Mouse (Mus musculus) Patski (cell line): ENCODE measurements around the gene Gm4131. TPM values are rescaled to one million over a fixed set of nuclear protein-coding genes. Genes with fewer than 3 reads are reported as not detected.

Source experiments
- ATAC-seq: fragments of 100-300 bp; one replicate; pipeline ENCODE4 v1.8.0; 2021
- CTCF ChIA-PET: fragments of 350-600 bp; sonication (Branson Sonifier 250); formaldehyde crosslinking; loops from one replicate; lab custom pipeline; 2022; ENCODE audit warnings: inconsistent platforms; lab: Charles Lee
- POLR2A ChIA-PET: fragments of 350-600 bp; sonication (Branson Sonifier 250); formaldehyde crosslinking; loops from one replicate; lab custom pipeline; 2022; ENCODE audit warnings: antibody characterized with exemption, inconsistent platforms; lab: Charles Lee
- DNase-seq: peaks from one replicate; pipeline ENCODE4 v3.0.0-alpha.2; 2011; ENCODE audit warnings: low read depth, low spot score
- H3K27me3 ChIP-seq: fragments of 371-371 bp; one replicate; pipeline ENCODE4 v1.5.1; 2021
- CTCF ChIP-seq: fragments of 100-300 bp; IDR thresholded peaks from one replicate; pipeline ENCODE4 v1.5.1; 2021
- in situ Hi-C: fragments of 300-500 bp; cut with MboI; formaldehyde crosslinking; loops from 3 replicates; pipeline ENCODE4 v1.11.1; 2018; ENCODE audit warnings: low pct_unique_long_range_greater_than_20kb, mixed read lengths
- polyA plus RNA-seq: library from polyadenylated mRNA; unstranded; gene quantifications from one replicate; pipeline ENCODE4 v1.2.3, GENCODE M21; 2021

Gene Gm4131
- polyA plus RNA-seq, 1 experiment from 2014 or later, result not detected

DNA sequence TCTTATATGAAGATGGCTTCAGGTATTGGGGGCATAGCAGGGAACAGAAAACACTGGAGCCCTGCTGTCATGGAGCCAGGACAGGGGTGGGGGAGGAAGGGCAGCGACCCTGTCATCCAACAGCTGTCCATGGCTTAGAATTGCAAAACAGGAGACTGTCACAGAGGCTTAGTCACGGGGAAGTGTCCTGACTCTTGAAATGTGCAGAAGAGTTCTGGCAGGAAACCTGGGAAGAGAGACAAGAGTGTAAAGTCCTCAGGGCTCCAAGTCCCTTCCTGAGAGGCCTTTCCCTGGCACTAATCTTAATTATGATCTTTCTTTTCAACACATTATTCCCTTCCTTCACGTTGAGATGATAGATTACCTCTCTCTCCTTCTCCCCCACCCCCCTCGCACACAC is 16.6 kb downstream of the Gm4131 start:
- POLR2A ChIA-PET, result no interaction called here
- H3K27me3 ChIP-seq, result peaks cover 26% of the 10 kb centered on the region
- DNase-seq (no peak), ATAC-seq (no peak)
- CTCF ChIA-PET, result interaction anchor here (1.3 kb wide), 1 partner anchor 8 kb away, joined by 3 read pairs; no protein-coding TSS in a partner anchor
- no peak for TF ChIP-seq CTCF
- in situ Hi-C loops, result no loop called here

DNA sequence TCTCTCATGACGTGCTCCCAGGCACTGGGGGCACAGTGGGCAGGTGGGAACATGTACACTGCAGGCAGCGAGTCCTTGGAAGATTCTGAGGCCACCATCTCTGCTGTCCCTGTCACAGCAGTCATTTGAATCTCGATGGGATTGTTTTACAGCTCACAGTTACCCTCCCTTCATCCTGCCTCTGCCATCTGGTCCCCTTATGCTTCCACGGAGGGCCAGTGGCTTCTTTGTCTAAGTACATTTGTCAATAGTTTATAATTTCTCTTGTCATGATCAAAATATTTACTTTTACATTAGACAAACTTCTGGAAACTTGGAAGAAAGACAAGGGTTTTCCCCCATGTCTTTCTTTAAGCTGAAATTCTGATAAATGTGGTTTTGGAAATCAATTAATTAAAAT is 20.0 kb downstream of the Gm4131 start:
- no peak for TF ChIP-seq CTCF
- ChIA-PET CTCF (interaction anchor here (0.7 kb wide), 1 partner anchor 36 kb away, joined by 3 read pairs; no protein-coding TSS in a partner anchor), POLR2A (no interaction called here)
- DNase-seq (no peak), ATAC-seq (no peak)
- H3K27me3 ChIP-seq, result peaks cover 34% of the 10 kb centered on the region
- in situ Hi-C loops, result no loop called here

GRCm38 (mm10) chr14:62546296-62546695 is 20.4 kb downstream of the Gm4131 start:
- POLR2A ChIA-PET, result no interaction called here
- DNase-seq (no peak), ATAC-seq (no peak)
- CTCF ChIA-PET, result interaction anchor here (0.7 kb wide), 1 partner anchor 36 kb away, joined by 3 read pairs; no protein-coding TSS in a partner anchor
- in situ Hi-C loops, result no loop called here
- peaks cover 38% of the 10 kb centered on the region for H3K27me3 ChIP-seq
- no peak for TF ChIP-seq CTCF

DNA sequence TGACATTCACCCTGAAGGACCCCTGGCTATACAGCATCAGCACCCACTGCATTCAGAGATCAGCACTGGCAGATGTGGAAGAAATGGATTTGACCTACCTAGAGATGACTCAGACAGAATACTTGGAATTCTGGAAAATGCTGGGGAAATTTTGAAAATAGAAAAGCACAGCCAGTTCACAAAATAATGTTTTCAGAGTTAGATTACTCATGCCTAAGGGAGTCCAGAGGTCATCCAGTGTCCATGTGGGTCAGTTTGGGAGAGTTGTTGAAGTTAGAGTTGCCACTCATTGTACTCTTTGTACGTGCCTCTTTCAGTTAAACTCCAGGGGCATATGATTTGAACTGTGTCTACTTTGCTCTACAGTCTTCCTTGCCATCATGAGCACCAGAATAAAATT is 25.0 kb downstream of the Gm4131 start:
- DNase-seq (no peak), ATAC-seq (no peak)
- H3K27me3 ChIP-seq, result peaks cover 41% of the 10 kb centered on the region
- in situ Hi-C loops, result no loop called here
- ChIA-PET CTCF (interaction anchor here (0.8 to 1.1 kb wide), 2 partner anchors 8 to 9 kb away, joined by 3 read pairs; no protein-coding TSS in a partner anchor), POLR2A (no interaction called here)
- TF ChIP-seq CTCF, result no peak

GRCm38 (mm10) chr14:62539834-62540233 is 26.9 kb downstream of the Gm4131 start:
- in situ Hi-C loops, result no loop called here

DNA sequence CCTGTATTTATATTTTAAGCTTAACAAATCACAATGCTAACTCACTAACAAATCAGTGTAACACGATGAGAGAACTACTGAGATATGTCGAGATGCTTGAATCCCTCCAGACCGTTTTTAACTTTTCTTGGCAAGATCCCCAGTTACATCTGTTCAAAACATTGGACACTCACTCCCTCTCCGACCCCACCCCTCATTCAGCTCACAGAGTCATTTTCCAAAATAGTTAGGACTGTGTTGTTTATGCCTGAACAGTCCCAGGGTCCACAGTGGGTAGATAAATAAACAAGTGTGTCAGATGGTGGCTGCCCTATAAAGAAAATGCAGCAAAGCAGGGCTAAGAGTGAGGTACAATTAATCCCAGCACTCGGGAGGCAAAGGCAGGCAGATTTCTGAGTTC is 29.7 kb downstream of the Gm4131 start:
- no peak for TF ChIP-seq CTCF
- CTCF ChIA-PET, result no interaction called here
- in situ Hi-C loops, result no loop called here
- ATAC-seq, result no peak
- DNase-seq, result no peak
- peaks cover 25% of the 10 kb centered on the region for H3K27me3 ChIP-seq
- POLR2A ChIA-PET, result no interaction called here

More at GRCm38 (mm10) chr14:62539834-62540233, 26.9 kb downstream of the Gm4131 start:
- CTCF ChIA-PET, result no interaction called here
- POLR2A ChIA-PET, result no interaction called here
- H3K27me3 ChIP-seq, result peaks cover 36% of the 10 kb centered on the region
- TF ChIP-seq CTCF, result no peak
- DNase-seq (no peak), ATAC-seq (no peak)

DNA sequence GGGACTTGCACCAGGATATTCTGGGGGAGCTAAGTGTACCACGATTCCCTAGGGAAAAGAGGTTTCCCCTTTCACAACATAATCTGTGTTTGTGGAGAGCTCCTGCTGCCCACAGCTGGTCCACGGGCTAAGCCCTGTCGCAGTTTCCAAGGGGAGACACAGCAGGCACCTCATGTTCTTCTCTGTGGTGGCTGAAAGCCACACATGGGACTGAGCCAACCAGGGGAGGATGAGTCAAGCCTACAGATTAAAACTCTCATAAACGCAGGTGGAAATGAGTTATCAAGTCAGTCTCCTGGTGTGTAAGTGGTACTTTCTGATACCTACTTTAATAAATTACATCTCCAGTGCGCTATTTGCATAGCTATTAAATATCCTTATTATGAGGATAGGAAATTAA is 30.6 kb downstream of the Gm4131 start:
- ChIA-PET CTCF (no interaction called here), POLR2A (no interaction called here)
- no peak for ATAC-seq
- H3K27me3 ChIP-seq, result peaks cover 19% of the 10 kb centered on the region
- no peak for TF ChIP-seq CTCF
- DNase-seq, result no peak
- in situ Hi-C loops, result no loop called here

DNA sequence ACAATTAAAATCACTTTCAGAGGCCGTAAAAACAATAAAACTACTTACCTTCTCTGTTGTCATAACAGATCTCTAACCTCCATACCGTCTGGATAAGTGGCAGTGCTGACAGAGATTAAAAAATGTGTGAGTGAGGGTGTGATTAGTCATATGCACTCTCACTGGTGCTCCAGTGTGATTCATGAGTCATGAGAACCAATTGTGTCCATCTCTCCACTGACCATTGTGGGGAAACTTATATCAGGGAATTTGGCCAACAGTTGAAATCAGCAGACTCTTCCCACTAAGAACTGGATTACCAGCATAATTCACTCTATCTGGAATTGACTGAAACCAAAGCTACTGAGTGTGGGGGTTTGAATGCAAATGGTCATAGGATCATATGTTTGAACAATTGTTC is 35.8 kb downstream of the Gm4131 start:
- ChIA-PET POLR2A (no interaction called here), CTCF (no interaction called here)
- peak; percentile 22 for DNase-seq
- in situ Hi-C loops, result no loop called here
- ATAC-seq, result no peak
- peaks cover 7% of the 10 kb centered on the region for H3K27me3 ChIP-seq
- TF ChIP-seq CTCF, result no peak

- in situ Hi-C loops, result no loop called here
- no peak for TF ChIP-seq CTCF
- POLR2A ChIA-PET, result no interaction called here
- no peak for ATAC-seq
- no peak for DNase-seq
- H3K27me3 ChIP-seq, result peaks cover 18% of the 10 kb centered on the region
- CTCF ChIA-PET, result no interaction called here
Observed at GRCm38 (mm10) chr14:62512845-62513244, 53.9 kb downstream of the Gm4131 start.

DNA sequence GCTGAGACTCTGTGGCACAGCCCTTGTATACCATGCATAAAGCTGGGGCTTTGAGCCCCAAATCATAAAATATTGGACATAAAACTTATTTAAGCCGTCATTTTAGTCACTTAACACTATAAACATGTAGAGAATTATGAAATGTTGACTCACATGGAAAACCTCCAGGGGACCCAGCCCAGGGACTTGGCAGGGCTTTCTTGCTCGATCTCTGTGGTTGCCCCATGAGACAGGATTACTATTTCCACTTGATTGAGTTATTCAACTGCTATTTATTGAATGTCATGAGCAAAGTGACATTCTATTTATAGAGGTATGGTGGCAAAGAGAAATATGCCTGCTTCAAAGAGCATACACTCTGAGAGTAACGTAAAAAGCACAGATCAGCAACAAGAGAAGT is 57.4 kb downstream of the Gm4131 start:
- ATAC-seq (no peak), DNase-seq (no peak)
- ChIA-PET CTCF (interaction anchor here (1.1 kb wide), 1 partner anchor 15 kb away, joined by 3 read pairs; no protein-coding TSS in a partner anchor), POLR2A (interaction anchor here (0.7 kb wide), 1 partner anchor 864 kb away, joined by 3 read pairs; no protein-coding TSS in a partner anchor)
- in situ Hi-C loops, result no loop called here
- peaks cover 14% of the 10 kb centered on the region for H3K27me3 ChIP-seq
- TF ChIP-seq CTCF, result no peak

DNA sequence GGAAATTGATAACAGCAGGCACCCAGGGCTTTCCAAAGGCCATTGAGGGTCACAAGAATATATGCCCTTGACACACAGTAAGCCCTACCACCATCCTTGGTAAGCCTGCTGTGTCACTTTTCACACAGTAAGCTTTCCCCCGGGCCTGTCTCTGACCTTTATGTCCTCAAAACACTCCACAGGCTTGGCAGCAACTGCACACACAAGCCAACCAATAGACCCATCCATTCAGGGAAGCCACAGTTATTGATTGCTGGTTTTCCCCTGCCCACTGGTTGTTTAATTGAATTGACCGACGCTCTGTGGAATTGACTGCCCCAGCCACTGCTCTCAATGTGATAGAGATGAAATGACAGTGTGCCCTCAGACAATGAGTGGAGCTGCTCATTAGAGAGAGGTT is 60.5 kb downstream of the Gm4131 start:
- ChIA-PET POLR2A (no interaction called here), CTCF (no interaction called here)
- no peak for TF ChIP-seq CTCF
- peaks cover 7% of the 10 kb centered on the region for H3K27me3 ChIP-seq
- ATAC-seq (no peak), DNase-seq (no peak)
- in situ Hi-C loops, result no loop called here

DNA sequence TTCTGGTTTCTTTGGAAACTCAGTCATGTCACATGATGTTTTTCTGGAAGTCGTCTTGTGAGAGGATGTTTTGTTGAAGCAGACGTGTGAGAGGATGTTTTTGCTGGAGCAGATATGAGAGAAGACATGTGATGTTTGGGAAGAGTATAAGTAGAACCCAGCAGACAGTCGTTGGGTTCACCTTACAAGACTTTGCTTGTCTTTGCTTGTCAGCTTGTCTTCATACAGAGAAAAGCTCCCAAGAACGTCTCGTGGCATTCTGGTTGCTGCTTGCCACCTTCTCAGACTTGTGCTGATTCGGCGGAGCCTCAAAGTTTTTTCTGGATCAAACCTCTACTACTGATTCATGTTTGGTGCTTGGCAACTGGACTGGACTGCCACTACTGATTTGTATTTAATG is 69.3 kb downstream of the Gm4131 start:
- in situ Hi-C loops, result loop anchor here (10.0 kb wide), 2 partner anchors 177 to 477 kb away; no protein-coding TSS in a partner anchor
- CTCF ChIA-PET, result no interaction called here
- no peak for ATAC-seq
- H3K27me3 ChIP-seq, result peaks cover 15% of the 10 kb centered on the region
- no peak for DNase-seq
- POLR2A ChIA-PET, result interaction anchor here (0.6 kb wide), 1 partner anchor 399 kb away, joined by 4 read pairs; no protein-coding TSS in a partner anchor
- no peak for TF ChIP-seq CTCF
